Mouse (Mus musculus) layer of hippocampus, adult 2 months (tissue): ENCODE results near the gene Ago3. TPM values are rescaled to one million over a fixed set of nuclear protein-coding genes. Genes with fewer than 3 reads are reported as not detected.

Source experiments
- DNase-seq, 2 experiments: peaks; one replicate each; pipeline ENCODE4 v3.0.0; 2022; ENCODE audit warnings: low spot score in 2 of 2
- H3K27ac ChIP-seq: fragments of 200-600 bp; 2 replicates; pipeline ENCODE4 v1.8.1; 2022
- H3K4me3 ChIP-seq: fragments of 200-600 bp; 2 replicates; pipeline ENCODE4 v1.8.1; 2022; ENCODE audit warnings: mild to moderate bottlenecking
- CTCF ChIP-seq: fragments of 200-600 bp; conservative IDR thresholded peaks from 2 replicates; pipeline ENCODE4 v1.8.1; 2022; ENCODE audit warnings: antibody characterized with exemption, mild to moderate bottlenecking, moderate library complexity
- total RNA-seq, 2 experiments: library from RNA; stranded (reverse); gene quantifications; 2 replicates each; pipeline ENCODE4 v1.2.3; 2021

Gene Ago3
- total RNA-seq, 2 experiments from 2014 or later = 39.3 to 50.5 TPM

DNA sequence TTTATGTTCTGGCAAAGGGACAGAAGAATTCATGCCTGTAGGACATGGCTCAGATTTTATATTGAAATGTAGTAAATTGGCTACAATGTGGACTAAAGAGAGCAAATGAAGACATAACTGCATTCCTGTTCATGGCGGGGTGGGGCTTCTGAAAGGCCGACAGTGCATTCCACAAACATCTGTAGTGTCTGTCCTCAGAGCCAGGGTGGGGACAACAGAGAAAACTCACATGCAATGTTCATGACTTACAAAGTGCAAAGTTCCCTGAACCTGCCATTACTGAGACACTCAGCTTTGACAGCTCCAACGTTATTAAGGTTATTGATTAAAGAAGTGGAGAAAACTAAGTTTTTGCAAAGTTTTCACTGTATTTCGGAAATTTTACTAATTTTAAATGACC lies 85.9 kb downstream of the Ago3 start:
- DNase-seq = no peak
- H3K4me3 ChIP-seq = no peak overlapping the region
- H3K27ac ChIP-seq = no peak overlapping the region
- TF ChIP-seq CTCF = no peak

DNA sequence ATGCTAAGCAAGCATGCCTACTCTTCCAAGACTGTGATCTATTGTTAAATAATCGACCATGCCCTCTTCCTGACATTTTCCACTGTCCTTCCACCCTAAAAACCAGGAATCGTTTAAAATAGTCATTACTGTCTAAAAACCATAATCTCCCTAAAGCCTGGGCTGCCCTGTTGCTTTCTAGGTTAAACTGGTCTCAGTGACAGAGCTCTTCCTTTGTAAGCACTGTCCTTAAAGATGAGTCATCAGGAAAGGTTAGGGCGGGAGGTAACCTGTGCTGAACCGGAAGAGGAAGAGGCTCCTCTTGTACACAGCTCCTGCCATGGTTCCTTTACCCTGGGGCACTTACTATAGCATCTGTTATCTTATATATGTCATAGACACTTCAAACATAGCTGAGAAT lies 89.9 kb downstream of the Ago3 start:
- H3K27ac ChIP-seq = no peak overlapping the region
- no peak for DNase-seq
- no peak overlapping the region for H3K4me3 ChIP-seq
- TF ChIP-seq CTCF = no peak

DNA sequence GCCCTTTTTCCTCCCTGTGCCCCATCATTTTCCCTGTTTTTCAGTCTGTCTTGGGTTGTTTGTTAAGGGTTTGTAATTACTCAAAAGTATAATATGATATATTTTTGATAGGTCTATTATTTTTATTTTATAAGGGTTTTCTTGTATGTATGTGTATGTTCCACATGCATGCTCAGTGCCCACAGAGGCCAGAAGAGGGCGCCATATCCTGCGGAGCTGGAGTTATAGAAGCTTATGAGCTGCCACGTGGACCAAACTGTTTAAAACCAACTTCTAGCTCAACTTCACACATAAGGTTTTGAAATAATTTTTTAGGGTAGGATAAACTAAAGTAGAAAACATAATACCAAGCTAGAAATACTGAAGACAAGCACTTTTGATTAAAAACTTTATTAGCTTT lies 97.0 kb downstream of the Ago3 start:
- TF ChIP-seq CTCF = peak; percentile 68
- Histone ChIP-seq H3K4me3 (no peak overlapping the region), H3K27ac (no peak overlapping the region)
- DNase-seq = no peak

DNA sequence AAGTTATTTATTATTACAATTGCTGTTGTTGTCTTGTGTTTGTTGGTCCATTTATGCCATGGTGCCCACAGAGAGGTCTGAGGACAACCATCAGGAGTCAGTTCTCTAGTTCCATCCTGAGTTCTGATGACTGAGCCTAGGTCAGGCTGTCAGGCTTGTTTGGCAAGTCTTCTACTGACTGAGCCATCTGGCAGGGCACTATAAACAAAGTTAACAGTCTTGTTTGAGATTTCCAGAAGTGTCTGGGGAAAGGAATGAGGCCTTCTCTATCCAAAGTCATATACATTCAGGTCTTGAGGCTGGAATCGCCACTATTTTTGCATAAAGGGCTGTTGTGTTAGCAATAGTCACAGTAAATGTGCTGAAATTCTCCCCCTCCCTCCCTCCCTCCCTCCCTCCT lies 97.6 kb downstream of the Ago3 start:
- no peak for DNase-seq
- TF ChIP-seq CTCF = no peak
- Histone ChIP-seq H3K4me3 (no peak overlapping the region), H3K27ac (no peak overlapping the region)

DNA sequence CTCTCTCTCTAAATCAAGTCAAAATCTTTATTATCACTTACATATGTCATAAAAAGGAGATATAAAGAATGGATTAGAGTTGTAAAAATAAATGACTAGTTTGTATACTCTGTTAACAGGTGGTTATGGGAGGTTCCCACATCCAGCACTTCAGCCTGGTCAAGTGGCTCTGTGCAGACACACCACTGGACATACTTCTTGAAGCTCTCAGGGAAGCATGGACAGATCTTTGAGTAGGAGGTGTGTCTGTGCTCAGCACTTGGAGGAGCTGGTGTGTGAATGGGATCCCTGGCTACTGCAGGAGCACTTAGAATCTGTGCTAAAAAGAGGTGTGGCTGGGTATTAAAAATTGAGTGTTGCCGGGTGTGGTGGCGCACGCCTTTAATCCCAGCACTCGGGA lies 99.1 kb downstream of the Ago3 start:
- Histone ChIP-seq H3K27ac (no peak overlapping the region), H3K4me3 (no peak overlapping the region)
- TF ChIP-seq CTCF = no peak
- no peak for DNase-seq

DNA sequence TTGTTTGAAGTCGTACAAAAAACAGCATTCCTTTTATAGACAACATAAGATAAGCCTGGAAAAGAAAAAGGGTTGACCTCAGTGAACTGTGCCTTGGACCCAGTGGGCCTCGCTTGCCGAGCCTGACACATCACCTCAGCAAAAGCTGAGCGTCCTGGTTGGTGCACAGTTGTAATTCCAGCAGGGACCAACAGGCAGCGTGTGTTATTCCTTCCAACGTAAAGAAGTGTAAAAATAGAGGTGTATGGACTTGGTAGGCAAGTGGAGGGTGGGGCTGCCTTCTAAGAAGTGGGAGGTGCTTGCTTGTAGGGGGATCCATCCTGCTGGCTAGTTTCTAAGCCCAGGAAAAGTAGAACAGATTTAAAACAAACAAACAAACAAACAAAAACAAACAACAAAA lies 103.3 kb downstream of the Ago3 start:
- TF ChIP-seq CTCF = peak; percentile 20; the same call in 1 of the 2 replicates
- DNase-seq = no peak
- Histone ChIP-seq H3K4me3 (no peak overlapping the region), H3K27ac (no peak overlapping the region)

DNA sequence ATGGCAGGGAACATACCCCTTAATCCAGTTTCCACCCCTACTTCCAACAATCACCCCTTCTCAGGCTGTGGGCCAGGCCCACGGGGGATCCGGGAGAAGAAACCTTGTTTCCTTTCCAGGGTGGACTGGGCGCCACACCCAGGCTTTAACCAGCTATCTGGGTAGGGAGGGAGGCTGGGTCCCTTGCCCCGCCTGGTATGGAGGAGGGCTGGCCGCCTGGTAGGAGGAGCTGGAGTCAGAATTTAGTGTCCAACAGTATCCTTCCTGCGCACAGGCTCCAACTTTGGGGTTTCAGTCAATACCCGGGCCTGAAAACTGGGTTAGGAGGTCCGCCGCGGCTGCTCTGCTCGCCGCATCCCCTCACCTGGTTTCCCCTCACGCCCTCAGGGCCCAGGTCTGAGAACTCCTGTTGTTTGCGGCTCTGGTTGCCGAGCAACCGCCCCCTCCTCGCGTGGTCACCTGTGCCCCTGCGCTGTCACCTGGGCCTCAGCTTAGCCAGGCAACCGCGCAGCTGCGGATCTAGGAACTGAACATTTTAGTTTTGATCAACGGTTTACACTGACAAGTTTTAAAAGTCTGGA lies 104.0 kb downstream of the Ago3 start, which contains the start of gene Tekt2:
Gene Tekt2, minus strand, starts transcription at position 408 of the 581 bp plus-strand sequence.
- TF ChIP-seq CTCF = no peak
- H3K4me3 ChIP-seq = no peak within 1 kb of the TSS
- no peak within 1 kb of the TSS for H3K27ac ChIP-seq
- no peak for DNase-seq

DNA sequence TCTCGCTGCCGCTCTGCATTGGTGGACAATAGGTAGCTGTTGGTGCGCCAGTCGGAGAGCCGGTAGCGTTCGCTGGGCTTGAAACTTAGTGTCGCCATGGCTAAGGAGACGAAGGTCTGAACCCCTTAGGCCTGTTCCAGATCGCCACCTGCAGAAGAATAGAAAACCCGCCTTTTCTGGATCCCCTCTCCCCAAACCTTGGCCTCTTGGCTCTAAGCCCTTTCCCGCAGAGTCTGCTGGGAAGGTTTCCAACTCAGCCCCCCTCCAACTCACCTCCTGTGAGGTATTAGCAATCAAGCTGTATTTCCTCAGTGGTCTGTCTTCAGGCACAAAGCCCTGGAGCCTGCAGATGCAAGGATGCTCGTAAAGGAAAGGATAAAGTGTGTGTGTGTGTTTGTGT lies 104.5 kb downstream of the Ago3 start:
- Histone ChIP-seq H3K4me3 (no peak overlapping the region), H3K27ac (no peak overlapping the region)
- no peak for TF ChIP-seq CTCF
- no peak for DNase-seq

DNA sequence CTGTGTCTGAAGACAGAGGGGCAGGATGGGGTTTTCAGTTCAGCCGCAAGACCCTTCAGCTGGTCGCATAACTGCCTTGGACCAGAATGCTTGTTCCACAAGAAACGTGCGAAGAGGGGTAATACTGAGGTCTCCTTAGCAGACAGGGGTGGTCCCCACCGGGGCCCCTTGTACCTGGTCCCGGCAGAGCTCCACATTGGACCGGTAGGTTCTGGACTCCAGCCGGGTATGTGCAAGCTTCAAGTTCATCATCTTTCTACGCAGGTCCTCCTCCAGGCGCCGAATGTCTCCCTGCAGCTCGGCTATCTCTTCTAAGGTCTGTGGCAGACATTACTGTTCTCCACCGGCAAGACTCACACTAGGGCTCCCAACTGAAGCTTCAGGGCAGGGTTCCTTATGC lies 106.7 kb downstream of the Ago3 start:
- no peak overlapping the region for H3K27ac ChIP-seq
- no peak for DNase-seq
- TF ChIP-seq CTCF = no peak
- H3K4me3 ChIP-seq = no peak overlapping the region

DNA sequence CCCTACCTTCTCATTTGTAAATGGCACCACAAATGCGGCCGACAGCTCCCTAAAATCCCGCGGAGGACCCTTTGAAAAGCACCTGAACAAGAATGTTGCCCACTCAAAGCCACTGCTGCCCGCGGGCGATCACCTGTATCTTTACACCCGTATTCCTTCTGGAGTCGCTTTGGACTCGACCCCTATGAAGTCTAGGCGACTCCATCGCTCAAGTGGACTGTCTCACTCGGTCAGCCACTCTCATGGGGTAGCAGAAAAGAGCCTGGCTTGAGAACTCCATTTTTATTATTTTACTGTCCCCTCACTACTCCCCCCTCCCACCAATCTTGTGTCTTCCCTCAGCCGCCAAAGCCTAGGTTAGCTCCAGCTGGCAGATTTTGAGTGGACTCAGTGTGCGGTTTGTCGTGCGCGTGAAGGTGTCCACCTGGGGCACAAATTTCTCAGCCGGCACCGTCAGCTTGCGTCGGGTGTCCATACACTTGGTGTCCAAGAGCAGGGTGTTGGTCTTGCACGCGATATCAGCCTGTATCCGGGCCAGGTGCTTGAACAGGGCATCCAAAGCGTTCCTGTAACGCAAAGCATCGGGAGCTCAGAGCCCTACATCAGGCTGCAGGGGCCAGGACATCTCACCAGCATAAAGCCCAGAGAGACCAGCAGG lies 107.4 kb downstream of the Ago3 start:
- no peak for DNase-seq
- peak overlapping the region; percentile 97 for H3K4me3 ChIP-seq
- H3K27ac ChIP-seq = peak overlapping the region; percentile 94; the same call in 1 of the 2 replicates
- TF ChIP-seq CTCF = no peak

DNA sequence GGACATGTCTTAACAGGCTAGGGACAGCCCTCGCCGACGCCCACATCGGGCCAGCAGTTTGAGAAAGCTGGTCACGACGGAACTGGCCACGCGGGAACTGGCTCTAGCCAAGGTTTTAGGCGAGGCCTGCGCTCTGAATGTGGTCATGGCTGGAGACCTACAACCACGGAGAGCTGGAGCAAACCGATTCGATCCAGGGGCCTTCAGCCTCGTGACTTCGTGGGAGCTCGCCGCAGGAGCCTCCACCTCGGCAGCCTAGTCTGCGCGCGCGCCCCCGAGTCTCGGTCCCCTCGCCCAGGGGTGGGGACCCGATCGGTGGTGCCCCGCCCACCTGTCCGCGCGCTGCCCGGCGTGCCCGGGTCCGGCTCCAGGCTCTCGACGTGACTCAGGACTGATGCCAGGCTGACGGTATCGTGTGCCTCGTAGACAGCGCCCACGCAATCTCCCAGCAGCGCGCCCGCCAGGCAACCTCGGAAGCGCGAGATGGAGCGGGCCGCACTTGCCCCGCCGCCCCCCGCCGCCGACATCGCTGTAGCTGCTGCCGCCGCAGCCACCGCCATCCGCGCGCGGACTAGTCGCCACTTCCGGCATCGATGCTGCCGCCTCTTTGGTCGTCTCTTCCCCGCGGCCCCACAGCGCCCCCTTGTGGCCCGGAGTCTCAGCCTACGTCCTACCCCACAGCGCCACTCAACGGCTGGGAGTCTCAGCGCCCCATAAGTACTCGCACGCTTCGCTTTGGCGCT lies 108.1 kb downstream of the Ago3 start, which contains the start of gene Adprhl2:
Gene Adprhl2, minus strand, starts transcription at position 593 of the 743 bp plus-strand sequence.
- TF ChIP-seq CTCF = peak; percentile 99
- peak; percentile 97 to 100 for DNase-seq
- H3K4me3 ChIP-seq = peak within 1 kb of the TSS; percentile 97
- H3K27ac ChIP-seq = peak within 1 kb of the TSS; percentile 94

DNA sequence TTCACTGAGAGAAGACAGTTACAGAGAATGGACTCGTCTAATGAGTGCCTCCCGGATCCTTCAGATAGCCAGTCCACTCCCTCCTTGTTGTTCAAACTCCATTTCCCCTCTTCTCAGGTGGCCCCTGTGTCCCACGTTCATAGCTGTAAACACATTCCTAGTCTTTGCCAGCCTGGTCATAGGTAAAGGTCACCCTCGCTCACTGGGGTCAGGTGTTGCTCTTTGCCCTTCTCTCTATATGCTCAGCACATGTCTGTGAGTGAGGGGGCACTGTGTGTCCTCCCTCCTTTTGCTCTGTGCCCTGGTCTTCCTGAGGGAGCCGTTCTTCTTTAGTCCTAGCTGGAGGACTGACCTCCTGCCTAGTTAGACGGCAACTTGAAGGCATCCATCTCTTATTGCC lies 109.5 kb downstream of the Ago3 start:
- Histone ChIP-seq H3K4me3 (no peak overlapping the region), H3K27ac (no peak overlapping the region)
- DNase-seq = no peak
- no peak for TF ChIP-seq CTCF

DNA sequence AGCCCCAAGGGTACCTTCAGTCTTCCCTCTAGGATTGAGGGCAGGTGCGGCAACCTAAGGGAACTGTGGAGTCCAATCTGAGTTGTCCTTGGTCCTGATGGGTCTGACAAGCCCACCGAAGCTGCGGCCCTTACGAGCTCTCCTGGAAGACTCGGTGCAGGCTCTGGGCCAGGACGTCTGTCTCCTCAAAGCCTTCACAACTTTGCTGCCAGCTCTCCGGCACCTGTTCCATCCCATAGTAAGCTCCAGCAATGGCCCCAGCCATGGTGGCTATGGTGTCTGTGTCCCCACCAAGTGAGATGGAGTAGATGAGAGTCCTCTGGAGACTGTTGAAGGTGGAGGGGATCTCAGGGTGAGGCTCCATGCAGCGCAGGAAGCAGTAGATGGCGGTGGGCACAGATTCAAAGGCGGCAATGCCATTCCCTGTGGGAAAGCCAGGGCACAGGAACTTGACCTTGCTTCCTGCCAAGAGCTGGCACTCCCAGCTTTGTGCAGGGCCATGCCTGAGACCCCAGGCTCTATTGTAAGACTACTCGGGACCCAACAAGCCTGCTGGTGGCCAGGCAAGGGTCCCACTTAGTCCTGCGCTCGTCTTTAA lies 112.8 kb downstream of the Ago3 start:
- TF ChIP-seq CTCF = no peak
- H3K27ac ChIP-seq = peak overlapping the region; percentile 59; the same call in 1 of the 2 replicates
- no peak for DNase-seq
- H3K4me3 ChIP-seq = no peak overlapping the region
